Mouse (Mus musculus): ENCODE data around the gene Naaladl2.

- TF ChIP-seq GATA1 (IDR thresholded peaks at IDR 0.05; ENCODE audit: low read length) (no peak), TAL1 (IDR thresholded peaks at IDR 0.05; ENCODE audit: low read length) (no peak)
Measured at GRCm38 (mm10) chr3:24783462-24783829, 360.6 kb downstream of the Naaladl2 start.

Data from erythroblast, embryonic 14.5 days (primary cell).